Mouse (Mus musculus): ENCODE measurements at regions not wholly inside any gene's neighbourhood (a gene's known extent, or its start where the extent isn't known, plus 50 kb on each side); places are given as distances from the start of the nearest gene placed in this dataset.

DNA sequence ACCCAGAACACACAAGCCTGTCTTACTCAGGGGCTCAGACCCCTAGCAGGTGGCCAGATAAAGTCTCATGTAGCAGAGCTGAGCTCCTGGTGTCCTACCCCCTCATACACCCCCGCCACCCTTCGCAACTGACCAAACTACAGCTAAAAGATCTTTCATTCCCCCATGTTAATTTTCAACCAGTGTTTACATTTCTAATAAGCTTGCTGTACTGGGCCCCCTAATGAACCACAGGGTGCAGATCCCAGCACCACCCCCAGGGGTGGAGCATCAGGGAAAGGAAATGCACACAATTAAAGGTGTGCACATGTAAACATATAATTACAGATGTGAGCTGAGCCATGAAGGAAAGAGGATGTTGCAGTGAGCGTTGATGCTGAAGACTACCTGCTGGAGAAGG lies 54.6 kb upstream of the Stx16 start:
- H3K27ac ChIP-seq, result no peak overlapping the region
- H3K4me3 ChIP-seq (ENCODE audit: insufficient read depth in 1 of 2, low read depth in 2 of 2, low read length in 2 of 2), result no peak overlapping the region
- no peak overlapping the region for H3K4me2 ChIP-seq (ENCODE audit: low read depth)
- DNase-seq (ENCODE audit: low read depth in 3 of 3, low spot score in 3 of 3) (no peak), ATAC-seq (ENCODE audit: insufficient read depth) (no peak)
- WGBS (ENCODE audit: insufficient replicate concordance), result 69% methylated on average over 3 of the region's 3 CpGs
- no peak overlapping the region for H3K9ac ChIP-seq (replicated peaks)
- peaks cover 0 to 15% of the 10 kb centered on the region in 2 experiments; a peak in 2 of 4 replicates for H3K4me1 ChIP-seq (replicated peaks; ENCODE audit: control insufficient read depth in 2 of 2, insufficient read depth in 2 of 2, low read length in 1 of 2)
- H3K36me3 ChIP-seq (replicated peaks; ENCODE audit: control insufficient read depth, insufficient read depth, low read depth), result no peaks in the 10 kb centered on the region
- no peak for TF ChIP-seq EP300 (IDR thresholded peaks at IDR 0.05; ENCODE audit: low read depth)
- TF ChIP-seq CTCF (IDR thresholded peaks at IDR 0.05; ENCODE audit: low read depth), result no peak
- H3K9me3 ChIP-seq (ENCODE audit: control insufficient read depth, low read length), result no peaks in the 10 kb centered on the region
- no peaks in the 10 kb centered on the region for H3K27me3 ChIP-seq (ENCODE audit: control insufficient read depth, insufficient read depth, low read length)

DNA sequence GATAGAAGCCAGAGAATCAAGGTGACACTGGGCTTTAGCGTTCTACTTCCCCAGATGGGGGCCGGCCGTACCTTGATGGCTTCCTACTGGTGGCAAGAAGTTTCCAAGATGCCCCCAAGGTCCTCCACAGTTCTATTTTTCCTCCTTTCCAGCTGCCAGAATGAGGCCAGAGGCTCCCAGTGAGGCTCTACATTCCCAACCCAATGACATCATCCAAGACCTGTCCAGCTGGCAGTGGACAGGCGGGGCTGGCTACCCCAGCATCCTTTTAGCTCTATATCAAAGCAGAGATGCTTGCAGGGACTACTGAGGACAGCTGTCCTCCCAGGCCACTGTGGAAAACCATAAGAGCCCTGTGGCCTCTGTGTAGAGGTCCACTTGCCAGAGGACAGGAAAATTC lies 53.8 kb upstream of the Stx16 start:
- 65% methylated on average over 4 of the region's 4 CpGs for WGBS (ENCODE audit: insufficient replicate concordance)
- TF ChIP-seq EP300 (IDR thresholded peaks at IDR 0.05; ENCODE audit: low read depth) (no peak), CTCF (IDR thresholded peaks at IDR 0.05; ENCODE audit: low read depth) (no peak)
- ATAC-seq (ENCODE audit: insufficient read depth) (no peak), DNase-seq (ENCODE audit: low read depth in 3 of 3, low spot score in 3 of 3) (no peak)
- H3K27ac ChIP-seq, result no peak overlapping the region
- H3K4me2 ChIP-seq (ENCODE audit: low read depth), result no peak overlapping the region
- no peak overlapping the region for H3K9ac ChIP-seq (replicated peaks)
- peaks cover 0 to 15% of the 10 kb centered on the region in 2 experiments; a peak in 2 of 4 replicates for H3K4me1 ChIP-seq (replicated peaks; ENCODE audit: control insufficient read depth in 2 of 2, insufficient read depth in 2 of 2, low read length in 1 of 2)
- H3K9me3 ChIP-seq (ENCODE audit: control insufficient read depth, low read length), result no peaks in the 10 kb centered on the region
- no peaks in the 10 kb centered on the region for H3K27me3 ChIP-seq (ENCODE audit: control insufficient read depth, insufficient read depth, low read length)
- no peaks in the 10 kb centered on the region for H3K36me3 ChIP-seq (replicated peaks; ENCODE audit: control insufficient read depth, insufficient read depth, low read depth)
- no peak overlapping the region for H3K4me3 ChIP-seq (ENCODE audit: insufficient read depth in 1 of 2, low read depth in 2 of 2, low read length in 2 of 2)

DNA sequence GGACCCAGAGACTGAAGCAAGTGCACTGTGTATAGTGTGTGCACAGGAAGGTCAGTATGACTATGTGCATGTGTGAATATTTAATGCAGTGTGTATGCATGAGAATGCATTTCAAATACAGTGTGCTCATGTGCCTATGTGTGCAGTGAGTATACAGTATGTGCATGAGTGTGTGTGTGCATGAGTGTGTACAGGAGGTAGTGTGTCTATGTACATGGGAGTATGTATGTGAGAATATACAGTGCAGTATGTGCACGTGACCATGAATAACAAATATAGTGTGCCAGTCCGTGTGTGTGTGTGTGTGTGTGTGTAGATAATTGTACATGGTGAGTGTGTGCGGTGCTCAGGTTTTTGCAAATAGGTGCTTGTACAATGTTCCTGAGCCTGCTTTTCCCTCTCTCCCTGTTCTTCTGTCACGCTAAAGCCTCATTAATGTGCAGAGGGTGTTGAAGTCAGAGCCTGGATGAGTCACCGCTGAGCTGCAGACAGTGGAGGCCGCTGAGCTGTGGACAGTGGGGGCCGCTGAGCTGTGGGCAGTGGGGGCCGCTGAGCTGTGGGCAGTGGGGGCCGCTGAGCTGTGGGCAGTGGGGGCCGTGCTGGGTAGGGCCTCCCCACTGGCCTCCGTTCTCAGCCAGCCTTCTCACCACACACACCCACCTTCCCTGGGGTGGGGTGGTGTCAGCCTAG lies 50.8 kb upstream of the Stx16 start:
- Histone ChIP-seq H3K4me2 (ENCODE audit: low read depth) (no peak overlapping the region), H3K27ac (no peak overlapping the region), H3K27me3 (ENCODE audit: control insufficient read depth, insufficient read depth, low read length) (no peaks in the 10 kb centered on the region), H3K4me3 (ENCODE audit: insufficient read depth in 1 of 2, low read depth in 2 of 2, low read length in 2 of 2) (no peak overlapping the region), H3K36me3 (replicated peaks; ENCODE audit: control insufficient read depth, insufficient read depth, low read depth) (no peaks in the 10 kb centered on the region), H3K4me1 (replicated peaks; ENCODE audit: control insufficient read depth in 2 of 2, insufficient read depth in 2 of 2, low read length in 1 of 2) (peaks cover 0 to 7% of the 10 kb centered on the region in 2 experiments; a peak in 1 of 4 replicates), H3K9ac (replicated peaks) (no peak overlapping the region), H3K9me3 (ENCODE audit: control insufficient read depth, low read length) (no peaks in the 10 kb centered on the region)
- TF ChIP-seq CTCF (IDR thresholded peaks at IDR 0.05; ENCODE audit: low read depth) (no peak), EP300 (IDR thresholded peaks at IDR 0.05; ENCODE audit: low read depth) (no peak)
- ATAC-seq (ENCODE audit: insufficient read depth) (no peak), DNase-seq (ENCODE audit: low read depth in 3 of 3, low spot score in 3 of 3) (no peak)
- 64% methylated on average over 11 of the region's 11 CpGs for WGBS (ENCODE audit: insufficient replicate concordance)

Data from liver, embryonic 14.5 days (tissue).